Mouse (Mus musculus) liver, embryonic 13.5 days (tissue): ENCODE results near the gene Apbb1ip. TPM values are rescaled to one million over a fixed set of nuclear protein-coding genes. Genes with fewer than 3 reads are reported as not detected.
A peak's percentile ranks its signal among the peaks of the same experiment; 100 is the strongest.

ENCODE experiments used
- ATAC-seq: fragments of 200-750 bp; cut with Nextera tagmentation; 2 replicates; pipeline ENCODE4 v1.8.0; 2017; ENCODE audit warnings: low read depth, mild to moderate bottlenecking, moderate number of reproducible peaks, moderate library complexity
- DNase-seq: peaks from one replicate; pipeline ENCODE4 v3.0.0; 2022
- H3K27ac ChIP-seq: fragments of 300-500 bp; sonication (generic); 2 replicates; pipeline ENCODE4 v1.5.1; 2015; ENCODE audit warnings: moderate library complexity, mild to moderate bottlenecking, inconsistent platforms
- H3K27me3 ChIP-seq: fragments of 300-500 bp; sonication (generic); 2 replicates; pipeline ENCODE4 v1.6.1; 2015; ENCODE audit warnings: mild to moderate bottlenecking, inconsistent platforms
- H3K36me3 ChIP-seq: fragments of 300-500 bp; sonication (generic); 2 replicates; pipeline ENCODE4 v1.6.1; 2015; ENCODE audit warnings: mild to moderate bottlenecking, inconsistent platforms
- H3K4me1 ChIP-seq: fragments of 300-500 bp; sonication (generic); replicated peaks from 2 replicates; pipeline ENCODE4 v1.6.1; 2015; ENCODE audit warnings: inconsistent platforms
- H3K4me2 ChIP-seq: fragments of 300-500 bp; sonication (generic); 2 replicates; pipeline ENCODE4 v1.6.1; 2015; ENCODE audit warnings: inconsistent platforms, mild to moderate bottlenecking, moderate library complexity
- H3K4me3 ChIP-seq: fragments of 300-500 bp; sonication (generic); replicated peaks from 2 replicates; pipeline ENCODE4 v1.5.1; 2015; ENCODE audit warnings: mild to moderate bottlenecking, inconsistent platforms
- H3K9ac ChIP-seq: fragments of 300-500 bp; sonication (generic); 2 replicates; pipeline ENCODE4 v1.6.1; 2015; ENCODE audit warnings: mild to moderate bottlenecking, inconsistent platforms
- H3K9me3 ChIP-seq: fragments of 300-500 bp; sonication (generic); replicated peaks from 2 replicates; pipeline ENCODE4 v1.6.1; 2016; ENCODE audit warnings: inconsistent platforms
- WGBS: fragments of 180-500 bp; shearing (Covaris S2); methylation state at CpG from one replicate; pipeline ENCODE4 v1.1.7; 2015; ENCODE audit not compliant: insufficient replicate concordance; 5-methylcytosine and 5-hydroxymethylcytosine counted together
- polyA plus RNA-seq: library from polyadenylated mRNA; unstranded; fragments of >200 nt; fragmentation: Nextera tagmentation; extraction: Ambion mirVana; gene quantifications from 2 replicates; pipeline ENCODE4 v1.2.1, GENCODE M21; 2015

Gene Apbb1ip
- 15.1 and 17.2 TPM in 2 replicates for polyA plus RNA-seq

GRCm38 (mm10) chr2:22773549-22774180 lies at the start of gene Apbb1ip:
Gene Apbb1ip (plus strand): TSS chr2:22774094.
- DNase-seq = no peak
- Histone ChIP-seq H3K4me2 (peak within 1 kb of the TSS; percentile 94), H3K4me1 (peaks cover 47% of the 10 kb centered on the region), H3K9ac (peak within 1 kb of the TSS; percentile 80), H3K4me3 (peak within 1 kb of the TSS; percentile 70), H3K27me3 (no peaks in the 10 kb centered on the region), H3K27ac (peak within 1 kb of the TSS; percentile 79), H3K9me3 (no peaks in the 10 kb centered on the region), H3K36me3 (no peaks in the 10 kb centered on the region)
- ATAC-seq = peak; percentile 34
- 7% methylated on average over 9 of the region's 9 CpGs for WGBS

DNA sequence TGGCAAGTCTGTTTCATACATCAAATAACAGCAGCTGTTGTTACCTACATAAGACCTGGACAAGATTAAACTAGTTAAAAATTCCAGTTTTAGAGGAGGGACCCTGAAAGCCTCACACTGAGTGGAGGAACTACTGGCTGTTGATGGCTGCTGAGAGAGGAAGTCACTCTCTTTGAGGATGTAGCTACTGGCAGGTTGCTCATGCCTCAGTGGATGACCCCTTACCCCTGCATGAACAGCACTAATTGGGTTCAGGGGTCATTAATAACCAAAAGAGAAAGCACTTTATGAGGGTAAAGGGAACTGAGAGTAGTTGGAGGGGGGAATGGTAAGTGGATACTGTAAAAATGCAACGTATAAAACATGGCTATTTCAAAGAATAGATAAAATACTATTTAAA lies 46.8 kb upstream of the Apbb1ip start:
- no peak overlapping the region for H3K4me3 ChIP-seq
- H3K27me3 ChIP-seq = no peaks in the 10 kb centered on the region
- H3K4me1 ChIP-seq = no peaks in the 10 kb centered on the region
- DNase-seq (no peak), ATAC-seq (no peak)
- no peak overlapping the region for H3K9ac ChIP-seq
- no peak overlapping the region for H3K4me2 ChIP-seq
- no peak overlapping the region for H3K27ac ChIP-seq
- H3K9me3 ChIP-seq = no peaks in the 10 kb centered on the region
- WGBS = 68% methylated on average over 1 of the region's 1 CpGs
- H3K36me3 ChIP-seq = no peaks in the 10 kb centered on the region

GRCm38 (mm10) chr2:22736134-22736533 lies 37.8 kb upstream of the Apbb1ip start:
- WGBS = 47% methylated on average over 2 of the region's 2 CpGs
- no peaks in the 10 kb centered on the region for H3K9me3 ChIP-seq

GRCm38 (mm10) chr2:22739369-22739768 lies 34.5 kb upstream of the Apbb1ip start:
- no peaks in the 10 kb centered on the region for H3K4me1 ChIP-seq
- H3K4me2 ChIP-seq = no peak overlapping the region
- DNase-seq (no peak), ATAC-seq (no peak)
- no peak overlapping the region for H3K27ac ChIP-seq
- 50% methylated on average over 1 of the region's 1 CpGs for WGBS
- H3K9ac ChIP-seq = no peak overlapping the region
- no peak overlapping the region for H3K4me3 ChIP-seq
- H3K27me3 ChIP-seq = no peaks in the 10 kb centered on the region; the same call in none of the 2 replicates
- H3K9me3 ChIP-seq = no peaks in the 10 kb centered on the region
- H3K36me3 ChIP-seq = no peaks in the 10 kb centered on the region

More at GRCm38 (mm10) chr2:22736134-22736533, 37.8 kb upstream of the Apbb1ip start:
- no peak overlapping the region for H3K9ac ChIP-seq
- H3K27ac ChIP-seq = no peak overlapping the region
- no peak overlapping the region for H3K4me2 ChIP-seq
- DNase-seq (no peak), ATAC-seq (no peak)
- H3K36me3 ChIP-seq = no peaks in the 10 kb centered on the region
- H3K4me1 ChIP-seq = no peaks in the 10 kb centered on the region
- H3K4me3 ChIP-seq = no peak overlapping the region
- no peaks in the 10 kb centered on the region for H3K27me3 ChIP-seq

DNA sequence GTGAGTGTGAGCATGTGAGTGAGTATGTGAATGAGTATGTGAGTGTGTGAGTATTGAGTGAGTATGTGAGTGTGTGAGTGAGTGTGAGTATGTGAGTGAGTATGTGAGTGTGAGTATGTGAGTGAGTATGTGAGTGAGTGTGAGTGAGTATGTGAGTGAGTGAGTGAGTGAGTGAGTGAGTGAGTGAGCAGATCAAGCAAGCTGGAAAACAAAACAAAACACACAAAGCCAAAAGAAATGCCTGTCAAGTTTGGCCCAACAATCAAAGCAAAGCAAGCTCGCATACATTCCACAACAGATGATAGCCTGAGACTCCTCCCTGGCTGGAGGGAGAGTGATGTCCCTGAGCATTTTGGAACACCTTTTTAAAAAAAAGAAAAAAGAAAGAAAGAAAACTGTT lies 33.5 kb upstream of the Apbb1ip start:
- Histone ChIP-seq H3K9ac (no peak overlapping the region), H3K4me2 (no peak overlapping the region), H3K36me3 (no peaks in the 10 kb centered on the region), H3K27ac (no peak overlapping the region), H3K9me3 (no peaks in the 10 kb centered on the region), H3K27me3 (peaks cover under 1% of the 10 kb centered on the region), H3K4me1 (no peaks in the 10 kb centered on the region), H3K4me3 (no peak overlapping the region)
- no peak for DNase-seq
- ATAC-seq = no peak
- 60% methylated on average over 1 of the region's 1 CpGs for WGBS

- DNase-seq (no peak), ATAC-seq (no peak)
- H3K36me3 ChIP-seq = no peaks in the 10 kb centered on the region
- H3K4me2 ChIP-seq = no peak overlapping the region
- peaks cover 7% of the 10 kb centered on the region for H3K27me3 ChIP-seq
- H3K9ac ChIP-seq = no peak overlapping the region
- H3K4me1 ChIP-seq = no peaks in the 10 kb centered on the region
- no peaks in the 10 kb centered on the region for H3K9me3 ChIP-seq
- no peak overlapping the region for H3K27ac ChIP-seq
- WGBS = 47% methylated on average over 3 of the region's 3 CpGs
- no peak overlapping the region for H3K4me3 ChIP-seq
Observed at GRCm38 (mm10) chr2:22741222-22741621, 32.7 kb upstream of the Apbb1ip start.

- H3K27ac ChIP-seq = no peak overlapping the region
- H3K4me2 ChIP-seq = no peak overlapping the region
- no peak for DNase-seq
- H3K4me3 ChIP-seq = no peak overlapping the region
- H3K9me3 ChIP-seq = no peaks in the 10 kb centered on the region
- 3% methylated on average over 14 of the region's 38 CpGs for WGBS
- no peak for ATAC-seq
- H3K27me3 ChIP-seq = peaks cover 7% of the 10 kb centered on the region
- no peak overlapping the region for H3K9ac ChIP-seq
- H3K36me3 ChIP-seq = no peaks in the 10 kb centered on the region
- H3K4me1 ChIP-seq = no peaks in the 10 kb centered on the region
Observed at GRCm38 (mm10) chr2:22744121-22744761, 29.7 kb upstream of the Apbb1ip start.

DNA sequence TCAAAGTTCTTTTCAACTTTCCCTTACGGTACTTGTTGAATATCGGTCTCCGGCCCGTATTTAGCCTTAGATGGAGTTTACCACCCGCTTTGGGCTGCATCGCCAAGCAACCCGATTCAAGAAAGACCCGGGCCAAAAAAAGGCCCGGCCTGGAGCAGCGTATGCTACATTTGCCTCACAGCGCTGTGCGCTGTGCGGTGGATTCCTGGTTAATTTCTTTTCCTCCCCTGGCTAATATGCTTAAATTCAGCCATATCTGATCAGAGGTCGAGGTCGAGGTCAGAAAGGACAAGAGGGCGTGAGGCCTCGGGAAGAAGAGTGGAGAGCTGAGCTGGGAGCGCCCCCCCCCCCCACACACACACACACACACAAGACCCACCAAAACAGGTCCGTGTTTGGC lies 29.0 kb upstream of the Apbb1ip start:
- WGBS = 8% methylated on average over 19 of the region's 19 CpGs
- no peak overlapping the region for H3K27ac ChIP-seq
- no peak overlapping the region for H3K4me3 ChIP-seq
- H3K9ac ChIP-seq = no peak overlapping the region
- ATAC-seq = no peak
- H3K4me1 ChIP-seq = no peaks in the 10 kb centered on the region
- no peaks in the 10 kb centered on the region for H3K9me3 ChIP-seq
- no peak overlapping the region for H3K4me2 ChIP-seq
- no peak for DNase-seq
- no peaks in the 10 kb centered on the region for H3K36me3 ChIP-seq
- peaks cover 7% of the 10 kb centered on the region for H3K27me3 ChIP-seq

DNA sequence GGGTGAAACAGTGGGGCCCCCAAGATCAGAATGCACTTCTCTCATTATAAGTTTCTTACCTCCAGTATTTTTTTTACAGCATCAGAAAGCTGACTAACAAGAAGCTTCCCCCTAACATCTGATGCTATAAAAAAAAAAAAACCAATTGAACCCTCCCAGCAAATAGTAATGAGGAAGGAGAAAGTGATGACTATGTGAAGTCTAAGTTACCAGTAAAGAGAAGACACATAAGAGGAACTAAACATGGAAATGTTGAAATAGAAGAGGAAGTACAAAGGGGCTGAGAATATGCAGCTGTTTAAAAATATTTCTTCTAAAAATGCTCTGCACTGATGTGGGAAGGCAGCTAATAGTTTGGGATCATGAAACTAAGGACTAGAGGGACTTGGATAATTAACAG lies 27.1 kb upstream of the Apbb1ip start:
- Histone ChIP-seq H3K9ac (no peak overlapping the region), H3K27me3 (peaks cover 7% of the 10 kb centered on the region), H3K9me3 (no peaks in the 10 kb centered on the region), H3K4me2 (no peak overlapping the region), H3K4me1 (no peaks in the 10 kb centered on the region), H3K27ac (no peak overlapping the region), H3K4me3 (no peak overlapping the region), H3K36me3 (no peaks in the 10 kb centered on the region)
- ATAC-seq = no peak
- no peak for DNase-seq

- Histone ChIP-seq H3K9ac (no peak overlapping the region), H3K4me2 (no peak overlapping the region), H3K9me3 (no peaks in the 10 kb centered on the region), H3K27me3 (peaks cover 7% of the 10 kb centered on the region), H3K4me1 (no peaks in the 10 kb centered on the region), H3K4me3 (no peak overlapping the region), H3K36me3 (no peaks in the 10 kb centered on the region), H3K27ac (no peak overlapping the region)
- DNase-seq (no peak), ATAC-seq (no peak)
Observed at GRCm38 (mm10) chr2:22747941-22748340, 26.0 kb upstream of the Apbb1ip start.

- Histone ChIP-seq H3K4me2 (no peak overlapping the region), H3K4me3 (no peak overlapping the region), H3K36me3 (no peaks in the 10 kb centered on the region), H3K27me3 (peaks cover 7% of the 10 kb centered on the region), H3K9me3 (no peaks in the 10 kb centered on the region), H3K9ac (no peak overlapping the region), H3K4me1 (0 out of 2 replicates have a peak, but pooled peaks cover 7% of the 10 kb centered on the region), H3K27ac (no peak overlapping the region)
- ATAC-seq (no peak), DNase-seq (no peak)
- 59% methylated on average over 3 of the region's 3 CpGs for WGBS
Observed at GRCm38 (mm10) chr2:22749761-22750160, 24.1 kb upstream of the Apbb1ip start.

GRCm38 (mm10) chr2:22752492-22752891 lies 21.4 kb upstream of the Apbb1ip start:
- Histone ChIP-seq H3K9me3 (no peaks in the 10 kb centered on the region), H3K4me1 (peaks cover 19% of the 10 kb centered on the region), H3K27me3 (no peaks in the 10 kb centered on the region), H3K9ac (no peak overlapping the region), H3K27ac (no peak overlapping the region), H3K4me3 (no peak overlapping the region), H3K36me3 (no peaks in the 10 kb centered on the region), H3K4me2 (no peak overlapping the region)
- no peak for ATAC-seq
- no peak for DNase-seq
- WGBS = 14% methylated on average over 4 of the region's 4 CpGs
